Mouse (Mus musculus): ENCODE measurements at regions not wholly inside any gene's neighbourhood (a gene's known extent, or its start where the extent isn't known, plus 50 kb on each side); places are given as distances from the start of the nearest gene placed in this dataset.

- Histone ChIP-seq H3K9ac (ENCODE audit: low read depth, low read length) (no peak overlapping the region), H3K4me1 (ENCODE audit: control insufficient read depth, insufficient read depth, low read length) (no peaks in the 10 kb centered on the region), H3K27ac (no peak overlapping the region), H3K27me3 (ENCODE audit: control insufficient read depth, insufficient read depth, low read length) (no peaks in the 10 kb centered on the region), H3K4me3 (no peak overlapping the region), H3K36me3 (ENCODE audit: control insufficient read depth, insufficient read depth, low read length) (no peaks in the 10 kb centered on the region), H3K79me2 (replicated peaks; ENCODE audit: control insufficient read depth, insufficient read depth, low read length) (no peaks in the 10 kb centered on the region)
- TF ChIP-seq EP300 (IDR thresholded peaks at IDR 0.05; ENCODE audit: insufficient read depth, low read depth, low read length) (no peak), POLR2A (IDR thresholded peaks at IDR 0.05; ENCODE audit: insufficient read depth, low read depth, low read length) (no peak), CTCF (IDR thresholded peaks at IDR 0.05) (no peak)
- DNase-seq: no peak
- intact Hi-C loops (cut with DNase I): no loop called here
- 82% methylated on average over 1 of the region's 1 CpGs for WGBS
These were observed 474.2 kb downstream of the 1810013L24Rik start for GRCm38 (mm10) chr16:9304079-9304478.

DNA sequence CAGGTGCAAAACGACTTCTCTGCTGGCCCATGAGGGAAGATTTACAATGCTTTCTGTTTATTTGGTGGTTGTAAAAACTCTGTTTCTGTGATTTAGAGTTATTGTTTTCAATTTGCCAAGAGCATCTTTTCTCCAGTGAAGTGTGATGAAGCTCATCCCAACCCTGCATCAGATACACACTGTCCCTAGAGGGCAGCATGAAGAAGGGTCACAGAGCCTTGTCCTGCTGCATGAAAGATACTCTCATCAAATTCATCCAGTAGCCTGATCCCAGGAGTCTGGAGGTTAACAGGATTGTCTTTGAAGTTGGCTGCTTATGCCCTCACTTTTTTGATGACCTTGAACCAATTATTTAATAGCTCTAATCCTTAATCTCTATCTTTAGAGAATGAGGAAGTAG is 480.8 kb downstream of the 1810013L24Rik start:
- intact Hi-C loops (cut with DNase I): no loop called here
- no peaks in the 10 kb centered on the region for H3K4me1 ChIP-seq (ENCODE audit: control insufficient read depth, insufficient read depth, low read length)
- no peak overlapping the region for H3K9ac ChIP-seq (ENCODE audit: low read depth, low read length)
- H3K27me3 ChIP-seq (ENCODE audit: control insufficient read depth, insufficient read depth, low read length): no peaks in the 10 kb centered on the region
- H3K4me3 ChIP-seq: no peak overlapping the region
- H3K27ac ChIP-seq: no peak overlapping the region
- DNase-seq: no peak
- H3K36me3 ChIP-seq (ENCODE audit: control insufficient read depth, insufficient read depth, low read length): no peaks in the 10 kb centered on the region
- no peaks in the 10 kb centered on the region for H3K79me2 ChIP-seq (replicated peaks; ENCODE audit: control insufficient read depth, insufficient read depth, low read length)
- TF ChIP-seq POLR2A (IDR thresholded peaks at IDR 0.05; ENCODE audit: insufficient read depth, low read depth, low read length) (no peak), CTCF (IDR thresholded peaks at IDR 0.05) (peak; percentile 32; the same call in 1 of the 2 replicates)
- WGBS: 16% methylated on average over 1 of the region's 1 CpGs

GRCm38 (mm10) chr16:9335626-9336025 is 505.7 kb downstream of the 1810013L24Rik start:
- intact Hi-C loops (cut with DNase I): no loop called here
- TF ChIP-seq EP300 (IDR thresholded peaks at IDR 0.05; ENCODE audit: insufficient read depth, low read depth, low read length) (no peak), POLR2A (IDR thresholded peaks at IDR 0.05; ENCODE audit: insufficient read depth, low read depth, low read length) (no peak), CTCF (IDR thresholded peaks at IDR 0.05) (no peak)
- H3K4me3 ChIP-seq: no peak overlapping the region
- no peak for DNase-seq
- H3K27me3 ChIP-seq (ENCODE audit: control insufficient read depth, insufficient read depth, low read length): no peaks in the 10 kb centered on the region
- H3K36me3 ChIP-seq (ENCODE audit: control insufficient read depth, insufficient read depth, low read length): no peaks in the 10 kb centered on the region
- no peak overlapping the region for H3K27ac ChIP-seq
- H3K9ac ChIP-seq (ENCODE audit: low read depth, low read length): no peak overlapping the region
- H3K79me2 ChIP-seq (replicated peaks; ENCODE audit: control insufficient read depth, insufficient read depth, low read length): no peaks in the 10 kb centered on the region
- no peaks in the 10 kb centered on the region for H3K4me1 ChIP-seq (ENCODE audit: control insufficient read depth, insufficient read depth, low read length)
- WGBS: 91% methylated on average over 1 of the region's 1 CpGs

- Histone ChIP-seq H3K4me1 (ENCODE audit: control insufficient read depth, insufficient read depth, low read length) (no peaks in the 10 kb centered on the region), H3K79me2 (replicated peaks; ENCODE audit: control insufficient read depth, insufficient read depth, low read length) (no peaks in the 10 kb centered on the region), H3K27ac (no peak overlapping the region), H3K36me3 (ENCODE audit: control insufficient read depth, insufficient read depth, low read length) (no peaks in the 10 kb centered on the region), H3K9ac (ENCODE audit: low read depth, low read length) (no peak overlapping the region), H3K4me3 (no peak overlapping the region), H3K27me3 (ENCODE audit: control insufficient read depth, insufficient read depth, low read length) (no peaks in the 10 kb centered on the region)
- no peak for TF ChIP-seq EP300 (IDR thresholded peaks at IDR 0.05; ENCODE audit: insufficient read depth, low read depth, low read length)
- TF ChIP-seq POLR2A (IDR thresholded peaks at IDR 0.05; ENCODE audit: insufficient read depth, low read depth, low read length): no peak
- TF ChIP-seq CTCF (IDR thresholded peaks at IDR 0.05): no peak
- DNase-seq: no peak
- 77% methylated on average over 6 of the region's 6 CpGs for WGBS
- intact Hi-C loops (cut with DNase I): no loop called here
These were observed 506.2 kb downstream of the 1810013L24Rik start for GRCm38 (mm10) chr16:9336063-9336462.

- Histone ChIP-seq H3K79me2 (replicated peaks; ENCODE audit: control insufficient read depth, insufficient read depth, low read length) (no peaks in the 10 kb centered on the region), H3K9ac (ENCODE audit: low read depth, low read length) (no peak overlapping the region), H3K27ac (no peak overlapping the region), H3K36me3 (ENCODE audit: control insufficient read depth, insufficient read depth, low read length) (no peaks in the 10 kb centered on the region), H3K4me1 (ENCODE audit: control insufficient read depth, insufficient read depth, low read length) (no peaks in the 10 kb centered on the region), H3K27me3 (ENCODE audit: control insufficient read depth, insufficient read depth, low read length) (no peaks in the 10 kb centered on the region), H3K4me3 (no peak overlapping the region)
- intact Hi-C loops (cut with DNase I): no loop called here
- no peak for TF ChIP-seq CTCF (IDR thresholded peaks at IDR 0.05)
- TF ChIP-seq POLR2A (IDR thresholded peaks at IDR 0.05; ENCODE audit: insufficient read depth, low read depth, low read length): no peak
- TF ChIP-seq EP300 (IDR thresholded peaks at IDR 0.05; ENCODE audit: insufficient read depth, low read depth, low read length): no peak
- WGBS: 69% methylated on average over 3 of the region's 3 CpGs
- no peak for DNase-seq
These were observed 509.6 kb downstream of the 1810013L24Rik start for GRCm38 (mm10) chr16:9339456-9339855.

DNA sequence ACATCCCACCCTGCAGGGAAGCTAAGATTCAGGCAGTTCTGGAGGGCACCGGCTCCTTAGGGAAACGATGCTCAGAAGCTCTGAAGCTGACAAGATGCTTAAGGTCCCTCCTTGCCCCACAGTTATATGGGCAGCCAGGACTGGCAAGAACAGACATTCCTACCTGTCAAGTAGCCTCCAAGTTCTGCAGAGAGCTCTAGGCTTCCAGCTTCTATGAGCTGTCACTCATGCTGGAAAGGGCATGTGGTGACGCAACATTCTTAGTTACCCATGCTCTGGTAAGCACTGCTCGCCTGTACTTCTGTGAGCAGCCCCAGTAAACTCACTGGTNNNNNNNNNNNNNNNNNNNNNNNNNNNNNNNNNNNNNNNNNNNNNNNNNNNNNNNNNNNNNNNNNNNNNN is 511.3 kb downstream of the 1810013L24Rik start:
- Histone ChIP-seq H3K79me2 (replicated peaks; ENCODE audit: control insufficient read depth, insufficient read depth, low read length) (no peaks in the 10 kb centered on the region), H3K4me3 (no peak overlapping the region), H3K36me3 (ENCODE audit: control insufficient read depth, insufficient read depth, low read length) (no peaks in the 10 kb centered on the region), H3K9ac (ENCODE audit: low read depth, low read length) (no peak overlapping the region), H3K27ac (no peak overlapping the region), H3K4me1 (ENCODE audit: control insufficient read depth, insufficient read depth, low read length) (no peaks in the 10 kb centered on the region), H3K27me3 (ENCODE audit: control insufficient read depth, insufficient read depth, low read length) (no peaks in the 10 kb centered on the region)
- intact Hi-C loops (cut with DNase I): no loop called here
- DNase-seq: no peak
- TF ChIP-seq EP300 (IDR thresholded peaks at IDR 0.05; ENCODE audit: insufficient read depth, low read depth, low read length) (no peak), POLR2A (IDR thresholded peaks at IDR 0.05; ENCODE audit: insufficient read depth, low read depth, low read length) (no peak), CTCF (IDR thresholded peaks at IDR 0.05) (no peak)
- 71% methylated on average over 4 of the region's 4 CpGs for WGBS
